Mouse (Mus musculus): ENCODE data around the gene Pih1d1. TPM values are rescaled to one million over a fixed set of nuclear protein-coding genes. Genes with fewer than 3 reads are reported as not detected.

Gene Pih1d1
- total RNA-seq, 1 experiment: 70.2 TPM

- Histone ChIP-seq H3K36me3 (ENCODE audit: control insufficient read depth, insufficient read depth, low read length, poor library complexity, severe bottlenecking) (peaks cover 49% of the 10 kb centered on the region), H3K9ac (ENCODE audit: insufficient read depth, low read depth, low read length, poor library complexity, severe bottlenecking) (peak overlapping the region; percentile 100), H3K4me3 (ENCODE audit: insufficient read depth in 1 of 2, low read depth in 1 of 2, low read length in 2 of 2, poor library complexity in 1 of 2, severe bottlenecking in 1 of 2) (peak overlapping the region; percentile 80 to 99), H3K27ac (ENCODE audit: insufficient read depth, low read depth, low read length, poor library complexity, severe bottlenecking) (peak overlapping the region; percentile 96), H3K9me3 (ENCODE audit: control insufficient read depth, insufficient read depth, low read depth, low read length) (no peaks in the 10 kb centered on the region), H3K4me1 (ENCODE audit: control insufficient read depth in 2 of 2, insufficient read depth in 2 of 2, low read length in 2 of 2, poor library complexity in 1 of 2) (peaks cover 0 to 11% of the 10 kb centered on the region in 2 experiments; a peak in 1 of 4 replicates)
- in situ Hi-C loops (cut with MboI; ENCODE audit: low sequenced_read_pairs in 2 of 2, unreplicated experiment in 2 of 2): no loop called here
- TF ChIP-seq MAFK (IDR thresholded peaks at IDR 0.05; ENCODE audit: insufficient read depth, low read depth, low read length) (no peak), ZNF384 (IDR thresholded peaks at IDR 0.05; ENCODE audit: low read depth, low read length) (no peak), ZC3H11A (IDR thresholded peaks at IDR 0.05; ENCODE audit: borderline replicate concordance, low read depth, low read length) (no peak), CHD2 (IDR thresholded peaks at IDR 0.05; ENCODE audit: low read depth, low read length) (no peak), HCFC1 (IDR thresholded peaks at IDR 0.05; ENCODE audit: borderline replicate concordance, insufficient read depth, low read length) (no peak)
- DNase-seq (ENCODE audit: low read depth, low spot score): no peak
Measured at GRCm38 (mm10) chr7:45126844-45127699, 27.0 kb upstream of the Pih1d1 start.

GRCm38 (mm10) chr7:45127700-45128224, 26.3 kb upstream of the Pih1d1 start:
- in situ Hi-C loops (cut with MboI; ENCODE audit: low sequenced_read_pairs in 2 of 2, unreplicated experiment in 2 of 2): no loop called here
- DNase-seq (ENCODE audit: low read depth, low spot score): no peak
- peak overlapping the region; percentile 80 to 99 for H3K4me3 ChIP-seq (ENCODE audit: insufficient read depth in 1 of 2, low read depth in 1 of 2, low read length in 2 of 2, poor library complexity in 1 of 2, severe bottlenecking in 1 of 2)
- peak overlapping the region; percentile 96 for H3K27ac ChIP-seq (ENCODE audit: insufficient read depth, low read depth, low read length, poor library complexity, severe bottlenecking)
- peaks cover 0 to 13% of the 10 kb centered on the region in 2 experiments; a peak in 1 of 4 replicates for H3K4me1 ChIP-seq (ENCODE audit: control insufficient read depth in 2 of 2, insufficient read depth in 2 of 2, low read length in 2 of 2, poor library complexity in 1 of 2)
- H3K9ac ChIP-seq (ENCODE audit: insufficient read depth, low read depth, low read length, poor library complexity, severe bottlenecking): peak overlapping the region; percentile 100
- peaks cover 42% of the 10 kb centered on the region for H3K36me3 ChIP-seq (ENCODE audit: control insufficient read depth, insufficient read depth, low read length, poor library complexity, severe bottlenecking)
- no peaks in the 10 kb centered on the region for H3K9me3 ChIP-seq (ENCODE audit: control insufficient read depth, insufficient read depth, low read depth, low read length)
- TF ChIP-seq ZC3H11A (IDR thresholded peaks at IDR 0.05; ENCODE audit: borderline replicate concordance, low read depth, low read length) (no peak), HCFC1 (IDR thresholded peaks at IDR 0.05; ENCODE audit: borderline replicate concordance, insufficient read depth, low read length) (0 out of 2 replicates have a peak, but pooled peaks have one; percentile 43)

GRCm38 (mm10) chr7:45128624-45129246, 25.4 kb upstream of the Pih1d1 start, which contains the start of gene Rpl13a:
TSS of gene Rpl13a (minus strand) at chr7:45128761.
- H3K4me3 ChIP-seq (ENCODE audit: insufficient read depth in 1 of 2, low read depth in 1 of 2, low read length in 2 of 2, poor library complexity in 1 of 2, severe bottlenecking in 1 of 2): peak within 1 kb of the TSS; percentile 80 to 99
- peak within 1 kb of the TSS; percentile 96 for H3K27ac ChIP-seq (ENCODE audit: insufficient read depth, low read depth, low read length, poor library complexity, severe bottlenecking)
- H3K36me3 ChIP-seq (ENCODE audit: control insufficient read depth, insufficient read depth, low read length, poor library complexity, severe bottlenecking): peaks cover 33% of the 10 kb centered on the region
- DNase-seq (ENCODE audit: low read depth, low spot score): peak; percentile 99
- no peaks in the 10 kb centered on the region for H3K9me3 ChIP-seq (ENCODE audit: control insufficient read depth, insufficient read depth, low read depth, low read length)
- H3K4me1 ChIP-seq (ENCODE audit: control insufficient read depth in 2 of 2, insufficient read depth in 2 of 2, low read length in 2 of 2, poor library complexity in 1 of 2): peaks cover 0 to 11% of the 10 kb centered on the region in 2 experiments; a peak in 1 of 4 replicates
- in situ Hi-C loops (cut with MboI; ENCODE audit: low sequenced_read_pairs in 2 of 2, unreplicated experiment in 2 of 2): no loop called here
- H3K9ac ChIP-seq (ENCODE audit: insufficient read depth, low read depth, low read length, poor library complexity, severe bottlenecking): peak within 1 kb of the TSS; percentile 100
- no peak for TF ChIP-seq ZC3H11A (IDR thresholded peaks at IDR 0.05; ENCODE audit: borderline replicate concordance, low read depth, low read length)
- peak; percentile 80 for TF ChIP-seq HCFC1 (IDR thresholded peaks at IDR 0.05; ENCODE audit: borderline replicate concordance, insufficient read depth, low read length)
- peak; percentile 80 for TF ChIP-seq CHD2 (IDR thresholded peaks at IDR 0.05; ENCODE audit: low read depth, low read length)
- no peak for TF ChIP-seq ZNF384 (IDR thresholded peaks at IDR 0.05; ENCODE audit: low read depth, low read length)
- 0 out of 2 replicates have a peak, but pooled peaks have one; percentile 6 for TF ChIP-seq MAFK (IDR thresholded peaks at IDR 0.05; ENCODE audit: insufficient read depth, low read depth, low read length)

GRCm38 (mm10) chr7:45129318-45129717, 24.8 kb upstream of the Pih1d1 start:
- peaks cover 0 to 14% of the 10 kb centered on the region in 2 experiments; a peak in 1 of 4 replicates for H3K4me1 ChIP-seq (ENCODE audit: control insufficient read depth in 2 of 2, insufficient read depth in 2 of 2, low read length in 2 of 2, poor library complexity in 1 of 2)
- H3K9me3 ChIP-seq (ENCODE audit: control insufficient read depth, insufficient read depth, low read depth, low read length): no peaks in the 10 kb centered on the region
- in situ Hi-C loops (cut with MboI; ENCODE audit: low sequenced_read_pairs in 2 of 2, unreplicated experiment in 2 of 2): no loop called here
- H3K27ac ChIP-seq (ENCODE audit: insufficient read depth, low read depth, low read length, poor library complexity, severe bottlenecking): peak overlapping the region; percentile 72
- TF ChIP-seq CHD2 (IDR thresholded peaks at IDR 0.05; ENCODE audit: low read depth, low read length): no peak
- no peak for TF ChIP-seq ZNF384 (IDR thresholded peaks at IDR 0.05; ENCODE audit: low read depth, low read length)
- no peak for TF ChIP-seq ZC3H11A (IDR thresholded peaks at IDR 0.05; ENCODE audit: borderline replicate concordance, low read depth, low read length)
- TF ChIP-seq MAFK (IDR thresholded peaks at IDR 0.05; ENCODE audit: insufficient read depth, low read depth, low read length): no peak
- no peak for TF ChIP-seq HCFC1 (IDR thresholded peaks at IDR 0.05; ENCODE audit: borderline replicate concordance, insufficient read depth, low read length)
- peak overlapping the region; percentile 70 to 80 for H3K4me3 ChIP-seq (ENCODE audit: insufficient read depth in 1 of 2, low read depth in 1 of 2, low read length in 2 of 2, poor library complexity in 1 of 2, severe bottlenecking in 1 of 2)
- peaks cover 32% of the 10 kb centered on the region for H3K36me3 ChIP-seq (ENCODE audit: control insufficient read depth, insufficient read depth, low read length, poor library complexity, severe bottlenecking)
- no peak for DNase-seq (ENCODE audit: low read depth, low spot score)
- H3K9ac ChIP-seq (ENCODE audit: insufficient read depth, low read depth, low read length, poor library complexity, severe bottlenecking): peak overlapping the region; percentile 90
